Comparison of ENCODE assay signal across 14 mouse cellular contexts in genomic region chr5:118659713-118660112, GRCm38 (mm10).
DNase-seq lines count a peak whose midpoint lies in the region; ATAC-seq and TF ChIP-seq lines count a peak whose summit lies in the region.
"Had no signal": no experiment of that assay in that cellular context is flagged by ENCODE, and none has a peak within 500 bp of the region (broad histone marks: within the 10 kb centered on the region; RNA-seq: fewer than 3 reads in every experiment).

No protein-coding gene starts in this region.

- no peak overlapping the region for H3K9ac ChIP-seq in lung, postnatal 0 days (replicated peaks; ENCODE audit: low read depth)
- H3K9ac ChIP-seq in heart, embryonic 16.5 days (ENCODE audit: low read length): no peak overlapping the region
- no peak overlapping the region for H3K9ac ChIP-seq in forebrain, embryonic 13.5 days
- no peak overlapping the region for H3K9ac ChIP-seq in forebrain, embryonic 16.5 days (replicated peaks; ENCODE audit: low read depth, low read length)
- H3K9ac ChIP-seq: embryonic facial prominence, embryonic 12.5 days; kidney, embryonic 15.5 days; limb, embryonic 12.5 days had no signal

- DNase-seq in adrenal gland, adult (ENCODE audit: inconsistent age in 2 of 2, low spot score in 1 of 2): peak; percentile 70 to 88
- DNase-seq in adrenal gland, postnatal 25 days: no peak
- peak; percentile 83 for DNase-seq in lung, postnatal 0 days (ENCODE audit: low spot score)
- no peak for DNase-seq in lung, postnatal 25 days (ENCODE audit: low spot score)
- peak; percentile 47 for DNase-seq in adrenal gland, adult 8-10 months
- DNase-seq: cerebellum, postnatal 10 days; retina, postnatal 1 day had no signal

- peak; percentile 40; the same call in 1 of the 2 replicates for TF ChIP-seq EP300 in lung, postnatal 0 days (IDR thresholded peaks at IDR 0.05)

- H3K36me3 ChIP-seq in lung, postnatal 0 days (ENCODE audit: insufficient read depth, low read length): no peaks in the 10 kb centered on the region
- H3K36me3 ChIP-seq in heart, embryonic 16.5 days (ENCODE audit: control insufficient read depth, insufficient read depth): no peaks in the 10 kb centered on the region
- no peaks in the 10 kb centered on the region for H3K36me3 ChIP-seq in forebrain, embryonic 13.5 days (ENCODE audit: poor library complexity, severe bottlenecking)
- no peaks in the 10 kb centered on the region for H3K36me3 ChIP-seq in forebrain, embryonic 16.5 days (ENCODE audit: control insufficient read depth, insufficient read depth)
- H3K36me3 ChIP-seq: embryonic facial prominence, embryonic 12.5 days; hindbrain, embryonic 10.5 days; kidney, embryonic 15.5 days; limb, embryonic 12.5 days had no signal

- no peaks in the 10 kb centered on the region for H3K27me3 ChIP-seq in lung, postnatal 0 days (replicated peaks; ENCODE audit: insufficient read depth, low read length)
- H3K27me3 ChIP-seq in heart, embryonic 16.5 days (ENCODE audit: control insufficient read depth, insufficient read depth, low read length): no peaks in the 10 kb centered on the region
- H3K27me3 ChIP-seq in forebrain, embryonic 13.5 days: peaks cover 4% of the 10 kb centered on the region; the same call in 1 of the 2 replicates
- no peaks in the 10 kb centered on the region for H3K27me3 ChIP-seq in forebrain, embryonic 16.5 days (replicated peaks; ENCODE audit: control insufficient read depth, insufficient read depth, low read length)
- H3K27me3 ChIP-seq: embryonic facial prominence, embryonic 12.5 days; kidney, embryonic 15.5 days; limb, embryonic 12.5 days had no signal

- peaks cover 5% of the 10 kb centered on the region; the same call in 1 of the 2 replicates for H3K4me1 ChIP-seq in lung, postnatal 0 days (ENCODE audit: insufficient read depth, low read depth, low read length)
- H3K4me1 ChIP-seq in heart, embryonic 16.5 days (ENCODE audit: control insufficient read depth, insufficient read depth, low read length): peaks cover 34% of the 10 kb centered on the region
- peaks cover 34% of the 10 kb centered on the region for H3K4me1 ChIP-seq in forebrain, embryonic 13.5 days
- H3K4me1 ChIP-seq in forebrain, embryonic 16.5 days (replicated peaks; ENCODE audit: control insufficient read depth, insufficient read depth, low read length): peaks cover 7% of the 10 kb centered on the region

- TF ChIP-seq CTCF in lung, postnatal 0 days (IDR thresholded peaks at IDR 0.05): no peak

- no peak overlapping the region for H3K27ac ChIP-seq in lung, postnatal 0 days (ENCODE audit: low read length)
- H3K27ac ChIP-seq in heart, embryonic 16.5 days (ENCODE audit: low read length): peak overlapping the region; percentile 9; the same call in 1 of the 2 replicates
- H3K27ac ChIP-seq in forebrain, embryonic 13.5 days: no peak overlapping the region
- no peak overlapping the region for H3K27ac ChIP-seq in forebrain, embryonic 16.5 days (ENCODE audit: low read length)
- H3K27ac ChIP-seq: embryonic facial prominence, embryonic 12.5 days; hindbrain, embryonic 10.5 days; kidney, embryonic 15.5 days; limb, embryonic 12.5 days had no signal

- H3K9me3 ChIP-seq in lung, postnatal 0 days (ENCODE audit: low read length): no peaks in the 10 kb centered on the region
- no peaks in the 10 kb centered on the region for H3K9me3 ChIP-seq in heart, embryonic 16.5 days (replicated peaks; ENCODE audit: control insufficient read depth, low read length)
- H3K9me3 ChIP-seq in forebrain, embryonic 13.5 days (replicated peaks): no peaks in the 10 kb centered on the region
- no peaks in the 10 kb centered on the region for H3K9me3 ChIP-seq in forebrain, embryonic 16.5 days (ENCODE audit: control insufficient read depth, low read length)
- H3K9me3 ChIP-seq: embryonic facial prominence, embryonic 12.5 days; hindbrain, embryonic 10.5 days; kidney, embryonic 15.5 days; limb, embryonic 12.5 days had no signal

- no peak overlapping the region for H3K4me2 ChIP-seq in lung, postnatal 0 days (replicated peaks; ENCODE audit: low read depth, low read length)
- H3K4me2 ChIP-seq in heart, embryonic 16.5 days (ENCODE audit: low read depth, low read length): no peak overlapping the region
- H3K4me2 ChIP-seq in forebrain, embryonic 13.5 days: no peak overlapping the region
- H3K4me2 ChIP-seq in forebrain, embryonic 16.5 days (ENCODE audit: low read length): no peak overlapping the region
- H3K4me2 ChIP-seq: embryonic facial prominence, embryonic 12.5 days; kidney, embryonic 15.5 days; limb, embryonic 12.5 days had no signal

- peak; percentile 76 for ATAC-seq in lung, postnatal 0 days
- ATAC-seq in heart, embryonic 16.5 days (replicated peaks; ENCODE audit: extremely low read depth, insufficient read depth, low FRiP score): no peak; the same call in 1 of the 2 replicates
- ATAC-seq in forebrain, embryonic 13.5 days: no peak
- no peak for ATAC-seq in forebrain, embryonic 16.5 days

- whole genome bisulfite sequencing in lung, postnatal 0 days: 70% methylated on average over 2 of the region's 2 CpGs
- 29% methylated on average over 2 of the region's 2 CpGs for WGBS in heart, embryonic 16.5 days
- WGBS in forebrain, embryonic 13.5 days: 79% methylated on average over 2 of the region's 2 CpGs
- 78% methylated on average over 2 of the region's 2 CpGs for WGBS in forebrain, embryonic 16.5 days

- H3K4me3 ChIP-seq in lung, postnatal 0 days (ENCODE audit: low read depth, low read length): no peak overlapping the region
- H3K4me3 ChIP-seq in heart, embryonic 16.5 days (ENCODE audit: low read length): no peak overlapping the region
- H3K4me3 ChIP-seq in forebrain, embryonic 13.5 days: no peak overlapping the region
- no peak overlapping the region for H3K4me3 ChIP-seq in forebrain, embryonic 16.5 days (replicated peaks; ENCODE audit: low read length)
- H3K4me3 ChIP-seq: embryonic facial prominence, embryonic 12.5 days; hindbrain, embryonic 10.5 days; kidney, embryonic 15.5 days; limb, embryonic 12.5 days had no signal

Comparison
In these comparisons a context has a peak if more than half of its experiments do, and no peak if none do; other contexts are left out.
1. DNase-seq: peak in adrenal gland, adult (2 of 2), lung, postnatal 0 days (single experiment) and adrenal gland, adult 8-10 months (single experiment); none in adrenal gland, postnatal 25 days (single experiment) and lung, postnatal 25 days (single experiment).